Mouse (Mus musculus): ENCODE results near the gene Itch. TPM values are rescaled to one million over a fixed set of nuclear protein-coding genes. Genes with fewer than 3 reads are reported as not detected.

The Itch gene
- polyA plus RNA-seq, 1 experiment from 2014 or later, result 62.2 TPM

Other genes with a start within 250 kb of the Itch start
- 101 and 108 TPM in 2 replicates for gene Eif2s2, start 240.6 kb upstream of the Itch start, polyA plus RNA-seq (2014; fragmentation: Nextera tagmentation; extraction: Ambion mirVana)
- gene Gm14226, start 115.2 kb upstream of the Itch start, polyA plus RNA-seq (2014; fragmentation: Nextera tagmentation; extraction: Ambion mirVana), result 1.1 and 3.2 TPM in 2 replicates
- 71.9 and 78.9 TPM in 2 replicates for gene Ahcy, start 59.0 kb upstream of the Itch start, polyA plus RNA-seq (2014; fragmentation: Nextera tagmentation; extraction: Ambion mirVana)
- gene Dynlrb1, start 103.0 kb downstream of the Itch start, polyA plus RNA-seq (2014; fragmentation: Nextera tagmentation; extraction: Ambion mirVana), result 417 and 449 TPM in 2 replicates
- 211 and 225 TPM in 2 replicates for gene Map1lc3a, start 142.8 kb downstream of the Itch start, polyA plus RNA-seq (2014; fragmentation: Nextera tagmentation; extraction: Ambion mirVana)
- 61.6 and 62.5 TPM in 2 replicates for gene Pigu, start 223.9 kb downstream of the Itch start, polyA plus RNA-seq (2014; fragmentation: Nextera tagmentation; extraction: Ambion mirVana)
- 19.7 and 19.9 TPM in 2 replicates for gene Trp53inp2, start 247.6 kb downstream of the Itch start, polyA plus RNA-seq (2014; fragmentation: Nextera tagmentation; extraction: Ambion mirVana)